Mouse (Mus musculus) kidney, postnatal 0 days (tissue): ENCODE measurements at regions not wholly inside any gene's neighbourhood (a gene's known extent, or its start where the extent isn't known, plus 50 kb on each side); places are given as distances from the start of the nearest gene placed in this dataset.

ENCODE experiments used
- ATAC-seq: fragments of 200-750 bp; cut with Nextera tagmentation; replicated peaks from 2 replicates; pipeline ENCODE4 v1.8.0; 2017; ENCODE audit warnings: low read depth, moderate number of reproducible peaks, moderate TSS enrichment, moderate library complexity; ENCODE audit not compliant: low FRiP score
- DNase-seq: peaks from one replicate; pipeline ENCODE4 v3.0.0-alpha.2; 2016; ENCODE audit warnings: low spot score
- H3K27ac ChIP-seq: fragments of 300-500 bp; sonication (generic); 2 replicates; pipeline ENCODE4 v1.5.1; 2014; ENCODE audit warnings: mild to moderate bottlenecking
- H3K27me3 ChIP-seq: fragments of 300-500 bp; sonication (generic); 2 replicates; pipeline ENCODE4 v1.6.1; 2014; ENCODE audit warnings: low read length, mixed read lengths; ENCODE audit not compliant: insufficient read depth
- H3K36me3 ChIP-seq: fragments of 300-500 bp; sonication (generic); 2 replicates; pipeline ENCODE4 v1.6.1; 2014; ENCODE audit warnings: low read length, mixed read lengths; ENCODE audit not compliant: insufficient read depth
- H3K4me1 ChIP-seq: fragments of 300-500 bp; sonication (generic); replicated peaks from 2 replicates; pipeline ENCODE4 v1.6.1; 2014; ENCODE audit warnings: antibody characterized with exemption, low read length, mixed read lengths; ENCODE audit not compliant: insufficient read depth
- H3K4me2 ChIP-seq: fragments of 300-500 bp; sonication (generic); 2 replicates; pipeline ENCODE4 v1.6.1; 2014; ENCODE audit warnings: mild to moderate bottlenecking, low read length, moderate library complexity, mixed read lengths
- H3K4me3 ChIP-seq: fragments of 300-500 bp; sonication (generic); replicated peaks from 2 replicates; pipeline ENCODE4 v1.5.1; 2014; ENCODE audit warnings: low read depth, low read length
- H3K9ac ChIP-seq: fragments of 300-500 bp; sonication (generic); 2 replicates; pipeline ENCODE4 v1.6.1; 2014; ENCODE audit warnings: low read depth, low read length
- H3K9me3 ChIP-seq: fragments of 300-500 bp; sonication (generic); replicated peaks from 2 replicates; pipeline ENCODE4 v1.6.1; 2016; ENCODE audit warnings: low read length, inconsistent platforms, mixed read lengths
- CTCF ChIP-seq: IDR thresholded peaks from 2 replicates; pipeline ENCODE4 v1.5.1; 2016; ENCODE audit warnings: antibody characterized with exemption, low read depth, mild to moderate bottlenecking, moderate library complexity
- WGBS: fragments of 180-500 bp; shearing (Covaris S2); extraction: QIAGEN DNeasy Blood & Tissue Kit; methylation state at CpG from one replicate; pipeline ENCODE4 v1.1.7; 2014; 5-methylcytosine and 5-hydroxymethylcytosine counted together

DNA sequence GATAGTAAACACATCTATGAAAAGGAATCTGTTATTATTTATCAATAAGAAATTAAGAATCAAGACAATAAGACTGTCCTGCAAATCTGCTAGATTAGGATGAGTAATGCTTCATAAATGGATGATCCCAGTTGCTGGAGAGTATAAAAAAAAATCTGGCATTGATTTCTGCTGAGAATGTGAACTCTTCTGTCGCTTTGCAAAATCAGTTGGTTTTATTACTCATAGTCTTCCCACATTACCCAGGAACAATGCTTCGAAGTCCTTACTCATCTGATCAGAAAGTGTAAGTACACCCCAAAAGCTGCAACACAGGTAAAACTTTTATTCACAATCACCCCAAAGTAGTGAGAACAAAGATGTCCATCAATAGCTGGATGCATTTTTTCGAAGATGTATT lies 77.8 kb upstream of the Itprid2 start:
- Histone ChIP-seq H3K27me3 (no peaks in the 10 kb centered on the region), H3K4me2 (no peak overlapping the region), H3K4me1 (no peaks in the 10 kb centered on the region), H3K9me3 (no peaks in the 10 kb centered on the region), H3K9ac (no peak overlapping the region), H3K36me3 (no peaks in the 10 kb centered on the region), H3K4me3 (no peak overlapping the region), H3K27ac (no peak overlapping the region)
- TF ChIP-seq CTCF = no peak
- ATAC-seq (no peak), DNase-seq (no peak)
- 91% methylated on average over 3 of the region's 3 CpGs for WGBS

- no peak overlapping the region for H3K9ac ChIP-seq
- H3K27ac ChIP-seq = no peak overlapping the region
- H3K27me3 ChIP-seq = no peaks in the 10 kb centered on the region
- H3K4me1 ChIP-seq = no peaks in the 10 kb centered on the region
- no peak for TF ChIP-seq CTCF
- H3K4me3 ChIP-seq = no peak overlapping the region
- DNase-seq (peak; percentile 62), ATAC-seq (no peak; the same call in 1 of the 2 replicates)
- no peak overlapping the region for H3K4me2 ChIP-seq
- 27% methylated on average over 3 of the region's 3 CpGs for WGBS
- H3K36me3 ChIP-seq = no peaks in the 10 kb centered on the region
- H3K9me3 ChIP-seq = no peaks in the 10 kb centered on the region
Observed at GRCm38 (mm10) chr2:79566280-79566933, 68.7 kb upstream of the Itprid2 start.

GRCm38 (mm10) chr2:79567413-79567934 lies 67.7 kb upstream of the Itprid2 start:
- Histone ChIP-seq H3K36me3 (no peaks in the 10 kb centered on the region), H3K4me2 (no peak overlapping the region), H3K9me3 (no peaks in the 10 kb centered on the region), H3K27me3 (no peaks in the 10 kb centered on the region), H3K9ac (no peak overlapping the region), H3K27ac (no peak overlapping the region), H3K4me1 (no peaks in the 10 kb centered on the region), H3K4me3 (no peak overlapping the region)
- no peak for TF ChIP-seq CTCF
- no peak for ATAC-seq
- DNase-seq = no peak
- 81% methylated on average over 3 of the region's 3 CpGs for WGBS

- Histone ChIP-seq H3K4me1 (no peaks in the 10 kb centered on the region), H3K27me3 (no peaks in the 10 kb centered on the region), H3K9ac (no peak overlapping the region), H3K27ac (no peak overlapping the region), H3K4me3 (no peak overlapping the region), H3K9me3 (no peaks in the 10 kb centered on the region), H3K36me3 (no peaks in the 10 kb centered on the region), H3K4me2 (no peak overlapping the region)
- DNase-seq (no peak), ATAC-seq (no peak)
- TF ChIP-seq CTCF = no peak
- WGBS = 80% methylated on average over 1 of the region's 1 CpGs
Observed at GRCm38 (mm10) chr2:79569663-79570062, 65.5 kb upstream of the Itprid2 start.

DNA sequence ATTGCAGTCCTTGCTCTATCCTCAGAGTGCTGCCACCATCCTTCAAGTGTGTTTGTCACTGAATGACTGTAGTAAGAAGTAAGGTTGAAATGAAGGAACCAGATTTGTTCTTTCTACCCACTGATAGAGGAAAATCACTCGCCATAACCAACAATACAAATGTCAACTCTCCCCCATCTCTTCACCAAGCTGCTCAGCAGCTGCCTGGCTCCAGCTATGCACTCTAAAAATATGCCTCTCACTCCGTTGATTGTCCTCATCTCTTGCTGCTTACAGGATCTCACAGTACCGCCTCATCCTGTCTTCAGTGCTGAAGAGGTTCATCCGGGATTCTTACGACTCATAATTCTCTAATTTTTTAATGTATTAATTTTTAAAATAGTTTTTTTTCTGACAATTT lies 63.2 kb upstream of the Itprid2 start:
- Histone ChIP-seq H3K27ac (no peak overlapping the region), H3K4me1 (no peaks in the 10 kb centered on the region), H3K4me2 (no peak overlapping the region), H3K27me3 (no peaks in the 10 kb centered on the region), H3K4me3 (no peak overlapping the region), H3K9ac (no peak overlapping the region), H3K9me3 (no peaks in the 10 kb centered on the region), H3K36me3 (no peaks in the 10 kb centered on the region)
- DNase-seq (no peak), ATAC-seq (no peak)
- WGBS = 85% methylated on average over 5 of the region's 5 CpGs
- TF ChIP-seq CTCF = no peak

- TF ChIP-seq CTCF = no peak
- Histone ChIP-seq H3K9ac (no peak overlapping the region), H3K4me2 (no peak overlapping the region), H3K27ac (no peak overlapping the region), H3K4me3 (no peak overlapping the region), H3K9me3 (no peaks in the 10 kb centered on the region), H3K4me1 (no peaks in the 10 kb centered on the region), H3K36me3 (no peaks in the 10 kb centered on the region), H3K27me3 (no peaks in the 10 kb centered on the region)
- WGBS = 51% methylated on average over 6 of the region's 6 CpGs
- no peak for ATAC-seq
- no peak for DNase-seq
Observed at GRCm38 (mm10) chr2:79575074-79575473, 60.1 kb upstream of the Itprid2 start.
